Mouse (Mus musculus) R1 (cell line): Measurements from ENCODE around the gene Prkce.

Experiments
- DNase-seq: peaks from one replicate; pipeline ENCODE4 v3.0.0-alpha.2; 2018; ENCODE audit warnings: low read depth, low spot score

Gene Prkce

DNA sequence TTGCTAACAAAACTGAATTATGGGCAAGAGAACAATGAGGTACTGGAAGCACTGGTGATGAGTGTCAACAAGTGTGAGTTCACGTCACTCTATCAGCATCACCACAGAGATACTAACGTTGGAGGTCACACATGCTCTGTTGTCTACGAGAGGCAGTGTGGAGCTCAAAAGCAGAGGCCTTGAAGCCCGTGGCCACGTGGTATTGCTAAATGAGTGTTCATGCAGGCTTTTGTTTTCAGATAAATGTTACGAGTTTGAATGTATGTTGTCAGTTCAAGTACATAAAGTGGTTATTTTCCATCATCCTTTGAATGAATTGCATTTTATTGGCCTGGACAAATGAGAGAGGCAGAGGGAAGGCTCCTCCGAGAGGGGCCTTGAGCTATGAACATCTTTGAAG is 276.3 kb downstream of the Prkce start:
- no peak for DNase-seq

DNA sequence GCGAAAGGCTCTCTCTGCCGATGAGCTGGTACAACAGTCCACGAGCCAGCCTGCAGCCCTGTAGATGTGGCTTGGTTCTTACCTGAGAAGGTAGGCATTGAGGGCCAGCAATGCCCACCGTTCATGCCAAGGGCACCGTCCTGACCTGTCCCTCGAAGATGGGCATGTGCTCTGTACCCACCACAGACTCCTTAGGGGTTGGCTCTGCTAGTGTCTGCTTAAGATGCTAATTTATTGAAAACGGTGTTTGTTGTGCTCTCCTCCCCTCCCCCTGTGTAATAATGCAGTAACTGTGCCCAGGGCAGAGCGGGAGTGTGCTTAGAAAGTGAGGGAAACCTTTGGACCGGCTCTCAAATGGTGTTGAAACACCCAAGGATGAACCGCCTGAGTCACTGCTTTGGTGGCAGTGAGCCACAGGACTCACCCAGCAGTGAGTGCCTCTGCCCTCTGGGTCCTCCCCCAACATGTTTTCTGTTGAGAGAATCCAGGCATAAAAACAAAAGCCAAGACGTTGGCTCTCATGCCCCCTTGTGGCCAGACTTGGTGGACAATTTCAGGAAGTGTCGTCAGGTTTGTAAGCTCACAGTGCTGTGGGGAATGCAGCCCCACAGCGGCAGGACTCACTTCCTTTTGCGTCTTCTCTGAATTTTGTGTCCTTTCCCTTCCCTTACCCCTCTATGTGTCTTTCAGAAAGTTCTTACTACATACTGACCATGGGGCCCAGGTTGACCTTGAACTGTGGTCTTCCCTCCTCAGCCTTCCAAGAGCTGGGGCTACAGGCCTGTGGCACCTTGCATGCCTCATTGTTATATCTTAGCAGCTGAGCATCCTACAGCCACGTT is 277.2 kb downstream of the Prkce start:
- peak; percentile 87 for DNase-seq

DNA sequence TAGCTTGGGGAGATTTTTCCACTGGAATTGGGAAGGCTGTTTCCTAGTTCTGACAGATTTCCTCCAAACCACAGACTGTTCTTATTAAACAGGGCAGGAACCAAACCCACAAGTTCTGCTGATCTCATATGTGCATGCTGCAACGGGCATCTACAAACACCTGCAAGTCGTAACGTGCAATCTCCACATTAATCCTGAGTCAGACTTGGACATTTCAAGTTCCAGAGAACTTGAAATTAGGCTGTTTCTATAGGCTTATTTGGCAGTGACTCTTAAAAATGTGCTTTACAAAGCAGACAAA is 277.8 kb downstream of the Prkce start:
- DNase-seq, result no peak

GRCm38 (mm10) chr17:86445900-86446299 is 278.3 kb downstream of the Prkce start:
- DNase-seq, result no peak

- no peak for DNase-seq
These were observed 279.6 kb downstream of the Prkce start for GRCm38 (mm10) chr17:86447101-86447598.

- no peak for DNase-seq
These were observed 285.3 kb downstream of the Prkce start for GRCm38 (mm10) chr17:86452934-86453333.

DNA sequence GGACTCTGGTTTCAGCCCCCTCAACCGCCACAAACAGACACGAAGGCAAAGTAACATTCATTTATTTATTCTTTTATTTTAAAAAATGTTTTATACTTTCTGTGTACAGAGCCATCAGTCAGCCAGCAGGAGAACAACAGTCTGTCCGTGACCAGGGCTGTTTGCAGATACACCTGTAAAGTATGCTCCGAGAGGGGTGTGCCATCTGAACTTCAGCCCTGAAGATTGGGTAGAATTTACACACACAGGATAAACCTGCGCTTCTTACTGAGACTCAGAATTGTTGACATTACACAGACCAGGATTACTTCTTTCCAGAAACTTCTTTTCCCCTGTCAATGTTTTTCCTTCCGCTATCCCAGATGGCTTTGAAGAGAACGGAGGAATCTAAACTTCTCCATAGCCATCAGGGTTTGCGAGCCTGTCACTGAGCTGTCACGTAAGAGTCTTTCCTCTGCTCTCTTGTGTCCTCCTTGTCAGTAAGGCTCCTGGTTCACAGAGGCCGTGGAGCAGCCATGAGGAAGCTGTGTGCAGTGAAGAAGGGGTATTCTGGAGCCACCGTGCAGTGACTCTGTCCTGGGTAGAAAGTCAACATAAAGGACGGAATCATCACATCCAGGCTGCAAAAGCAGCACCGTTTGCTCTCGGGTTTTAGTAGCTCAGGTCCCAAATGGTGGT is 286.2 kb downstream of the Prkce start:
- DNase-seq, result no peak

DNA sequence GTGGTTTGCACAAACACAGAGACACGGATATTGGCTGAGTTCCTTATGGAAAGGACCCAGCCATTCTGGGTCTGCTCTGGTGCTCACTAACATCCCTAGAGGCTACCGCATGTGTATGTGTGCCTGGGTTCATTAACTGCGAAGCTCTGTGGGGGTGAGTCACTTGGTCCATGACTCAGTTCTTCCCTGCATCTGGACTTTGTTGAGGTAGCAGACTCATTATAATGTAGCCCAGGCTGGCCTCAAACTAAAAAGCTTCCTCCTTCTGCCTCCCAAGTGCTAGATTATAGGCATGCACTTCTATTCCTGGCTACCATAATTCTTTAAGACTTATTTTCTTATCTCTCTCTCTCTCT is 286.7 kb downstream of the Prkce start:
- no peak for DNase-seq

DNA sequence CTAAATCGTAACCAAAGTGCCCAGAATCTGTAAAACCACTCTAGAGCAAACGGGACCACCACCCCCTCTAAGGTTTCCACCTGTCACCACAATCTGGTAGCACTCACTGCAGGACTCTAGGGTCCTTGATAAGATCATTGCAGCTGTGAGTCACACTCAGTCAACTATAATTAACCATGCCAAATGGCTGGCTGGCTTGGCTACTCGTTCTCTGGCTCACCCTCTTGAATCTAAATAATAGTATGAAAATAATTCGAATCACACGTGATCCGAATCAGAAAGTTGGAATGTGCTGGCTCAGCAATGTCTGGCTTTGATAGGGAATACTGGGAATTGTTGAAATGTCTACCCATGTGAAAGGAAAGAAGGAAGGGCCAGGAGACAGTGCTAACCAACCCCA is 288.9 kb downstream of the Prkce start:
- DNase-seq, result no peak

- DNase-seq, result peak; percentile 35
These were observed 290.9 kb downstream of the Prkce start for GRCm38 (mm10) chr17:86458302-86458980.

DNA sequence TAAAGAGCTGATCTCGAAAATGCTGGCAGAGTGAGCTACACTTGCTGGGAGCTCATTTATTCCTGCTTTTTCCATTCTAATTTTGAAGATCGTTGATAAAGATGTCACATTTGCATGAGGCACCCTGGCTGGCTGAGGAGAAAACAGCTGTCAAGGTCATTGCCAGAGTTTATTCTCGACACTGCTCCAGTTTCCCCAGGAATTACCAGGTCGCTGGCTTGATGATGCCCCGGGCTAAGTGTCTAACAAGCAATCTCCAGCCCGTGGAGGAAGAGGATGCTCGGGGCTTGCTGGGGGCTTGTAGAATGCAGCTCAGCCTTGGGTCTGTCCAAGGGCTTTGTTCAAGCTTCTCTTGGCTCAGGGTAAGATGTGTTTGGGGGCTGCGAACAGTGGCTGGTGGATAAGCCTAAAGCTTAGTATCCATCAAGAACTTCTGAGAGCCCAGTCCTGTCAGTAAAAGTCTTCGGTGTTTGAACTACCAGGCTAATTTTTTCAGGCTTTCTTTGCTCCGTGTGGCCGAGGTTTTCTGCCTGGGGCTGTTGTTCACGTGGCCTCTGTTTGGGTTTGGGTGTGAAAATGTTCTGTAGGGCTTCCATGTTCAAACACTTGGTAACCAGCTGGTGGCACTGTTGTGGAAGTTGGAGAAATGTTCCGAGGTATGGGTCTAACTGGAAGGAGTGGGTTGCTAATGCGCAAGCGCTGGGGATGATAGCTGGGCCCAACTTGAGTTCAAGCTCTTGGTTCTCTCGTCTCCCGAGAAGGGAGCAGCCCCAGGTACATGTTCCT is 293.3 kb downstream of the Prkce start:
- peak; percentile 61 for DNase-seq

DNA sequence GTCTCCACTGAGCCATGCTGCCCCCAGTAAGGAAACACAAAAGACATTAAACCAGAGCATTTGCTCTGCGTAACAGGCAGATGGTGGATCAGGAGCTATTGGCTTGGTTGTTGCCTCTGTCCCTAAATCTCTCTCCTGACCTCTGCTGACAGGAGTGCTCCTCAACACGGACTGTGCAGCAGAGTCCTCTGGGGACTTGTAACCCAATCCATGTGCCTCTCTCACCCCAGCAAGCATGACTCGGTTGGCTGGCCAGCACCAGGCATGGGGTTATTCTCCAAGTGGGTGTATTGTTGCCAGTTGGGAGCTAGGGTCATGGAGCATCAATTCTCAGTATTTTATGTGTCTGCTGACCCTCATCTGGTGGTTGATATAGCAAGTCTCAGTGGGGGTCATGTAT is 295.8 kb downstream of the Prkce start:
- no peak for DNase-seq

DNA sequence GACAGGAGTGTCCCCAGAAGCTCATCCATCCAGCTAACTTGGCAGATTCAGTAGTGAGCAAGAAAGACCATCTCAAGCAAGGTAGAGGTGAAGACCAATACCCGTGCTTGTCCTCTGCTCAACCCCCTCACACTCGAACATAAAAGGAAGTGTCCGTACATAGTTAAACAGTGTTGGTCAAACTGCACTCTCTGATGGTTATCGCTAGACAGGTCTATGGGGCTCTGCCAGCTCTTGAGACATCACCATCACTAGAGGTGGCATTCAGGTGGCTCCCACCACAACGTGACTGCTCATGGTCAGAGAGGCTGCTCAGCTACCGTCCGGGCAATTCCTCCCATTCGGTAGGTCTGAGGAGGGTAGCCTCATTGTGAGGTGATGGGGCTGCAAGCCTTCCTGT is 296.6 kb downstream of the Prkce start:
- DNase-seq, result no peak

GRCm38 (mm10) chr17:86464689-86465363 is 297.2 kb downstream of the Prkce start:
- peak; percentile 31 for DNase-seq

- peak; percentile 10 for DNase-seq
These were observed 298.3 kb downstream of the Prkce start for GRCm38 (mm10) chr17:86465865-86466264.

DNA sequence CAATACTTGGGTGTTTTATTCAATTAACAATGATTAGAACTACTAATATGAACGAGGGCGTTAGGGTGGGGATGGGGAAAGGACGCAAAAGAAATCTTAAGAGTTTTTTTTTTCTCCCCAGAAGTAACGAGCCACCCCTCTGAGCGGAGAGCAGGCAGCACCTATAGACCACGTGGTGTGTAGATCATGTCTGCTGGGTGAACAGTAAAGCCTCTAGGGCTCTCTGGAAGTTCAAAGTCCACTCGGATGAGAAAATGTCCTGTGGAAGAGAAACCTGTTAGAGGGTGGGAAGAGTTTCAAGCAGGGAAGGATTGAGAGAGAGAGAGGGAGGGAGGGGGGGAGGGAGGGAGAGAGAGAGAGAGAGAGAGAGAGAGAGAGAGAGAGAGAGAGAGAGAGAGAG is 298.8 kb downstream of the Prkce start:
- no peak for DNase-seq

- DNase-seq, result no peak
These were observed 299.3 kb downstream of the Prkce start for GRCm38 (mm10) chr17:86466871-86467270.

GRCm38 (mm10) chr17:86467291-86467898 is 299.8 kb downstream of the Prkce start:
- no peak for DNase-seq

- DNase-seq, result no peak
These were observed 300.4 kb downstream of the Prkce start for GRCm38 (mm10) chr17:86467967-86468366.

DNA sequence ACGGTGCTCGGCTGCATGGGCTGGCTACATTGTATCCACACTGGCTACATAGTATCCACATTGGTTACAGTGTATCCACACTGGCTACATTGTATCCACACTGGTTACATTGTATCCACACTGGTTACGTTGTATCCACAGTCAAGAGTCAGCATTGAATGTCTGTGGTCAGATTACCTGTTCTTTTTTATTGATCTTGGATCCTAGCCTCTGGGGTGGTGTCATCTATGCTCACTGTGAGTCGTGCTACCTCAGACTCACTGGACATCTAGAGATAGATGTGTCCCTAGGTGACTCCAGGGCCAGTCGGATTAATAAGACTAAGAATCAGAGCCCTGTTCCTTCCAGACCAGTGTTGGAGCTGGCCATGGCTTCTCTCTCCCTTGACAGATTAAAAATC is 302.6 kb downstream of the Prkce start:
- DNase-seq, result no peak

GRCm38 (mm10) chr17:86471684-86472083 is 304.1 kb downstream of the Prkce start:
- peak; percentile 79 for DNase-seq
